Mouse (Mus musculus) lung, adult 2 months (tissue): ENCODE results near the gene Rimkla.

ENCODE experiments used
- CTCF ChIP-seq: fragments of 200-500 bp; IDR thresholded peaks from 2 replicates; pipeline ENCODE4 v1.5.1; 2011; ENCODE audit warnings: mild to moderate bottlenecking, low read length, control low read depth; ENCODE audit not compliant: insufficient read depth
- POLR2A ChIP-seq: fragments of 200-500 bp; IDR thresholded peaks from 2 replicates; pipeline ENCODE4 v1.6.1; 2011; ENCODE audit warnings: low read depth, mild to moderate bottlenecking, control low read depth, low read length, borderline replicate concordance; ENCODE audit errors: extremely low read depth

GRCm38 (mm10) chr4:119512731-119513141 is 20.3 kb upstream of the Rimkla start:
- TF ChIP-seq CTCF (no peak), POLR2A (no peak)
